Mouse (Mus musculus): ENCODE measurements around the gene Metrn.
"Not testable (repeated sequence)": the region's sequence is repeated elsewhere in the genome, so short reads cannot be mapped to it uniquely, and the experiment has no call there.

The Metrn gene

GRCm38 (mm10) chr17:25830806-25831431 is 34.0 kb upstream of the Metrn start:
- peak; percentile 59 for DNase-seq

GRCm38 (mm10) chr17:25830200-25830753 is 33.3 kb upstream of the Metrn start:
- DNase-seq = peak; percentile 58

- DNase-seq = peak; percentile 59
Observed at GRCm38 (mm10) chr17:25829558-25830017, 32.7 kb upstream of the Metrn start.

- peak; percentile 80 for DNase-seq
Observed at GRCm38 (mm10) chr17:25828712-25829557, 32.0 kb upstream of the Metrn start, which contains the start of gene Jmjd8. Gene Jmjd8, plus strand, starts transcription at chr17:25828867.

GRCm38 (mm10) chr17:25828223-25828594 is 31.3 kb upstream of the Metrn start:
- DNase-seq = peak; percentile 70

GRCm38 (mm10) chr17:25827546-25828222 is 30.7 kb upstream of the Metrn start:
- peak; percentile 64 for DNase-seq

GRCm38 (mm10) chr17:25827011-25827410 is 30.1 kb upstream of the Metrn start:
- DNase-seq = peak; percentile 52

- peak; percentile 58 for DNase-seq
Observed at GRCm38 (mm10) chr17:25825984-25826570, 29.1 kb upstream of the Metrn start.

GRCm38 (mm10) chr17:25825311-25825710 is 28.4 kb upstream of the Metrn start:
- DNase-seq = peak; percentile 51

GRCm38 (mm10) chr17:25824362-25825142 is 27.6 kb upstream of the Metrn start:
- peak; percentile 44 for DNase-seq

- peak; percentile 80 for DNase-seq
Observed at GRCm38 (mm10) chr17:25823452-25823851, 26.5 kb upstream of the Metrn start, which contains the start of gene Wdr24. Gene Wdr24, plus strand, starts transcription at chr17:25823627.

GRCm38 (mm10) chr17:25818851-25819780 is 22.2 kb upstream of the Metrn start:
- DNase-seq = no peak

GRCm38 (mm10) chr17:25817662-25818061 is 20.7 kb upstream of the Metrn start:
- DNase-seq = no peak

- no peak for DNase-seq
Observed at GRCm38 (mm10) chr17:25813471-25813870, 16.5 kb upstream of the Metrn start.

GRCm38 (mm10) chr17:25810890-25811289 is 14.0 kb upstream of the Metrn start:
- no peak for DNase-seq

GRCm38 (mm10) chr17:25809606-25810340 is 12.8 kb upstream of the Metrn start:
- DNase-seq = peak; percentile 89

- peak; percentile 97 for DNase-seq
Observed at GRCm38 (mm10) chr17:25808789-25809605, 12.1 kb upstream of the Metrn start, which contains the start of gene Fbxl16. Gene Fbxl16, plus strand, starts transcription at chr17:25809085.

GRCm38 (mm10) chr17:25808028-25808427 is 11.1 kb upstream of the Metrn start:
- DNase-seq = no peak

GRCm38 (mm10) chr17:25807452-25807851 is 10.5 kb upstream of the Metrn start:
- DNase-seq = not testable (repeated sequence)

All from cerebellum, adult 11-12 months (tissue).